Mouse (Mus musculus) stomach, embryonic 16.5 days (tissue): Measurements from ENCODE around the gene AC124502.3. TPM values are rescaled to one million over a fixed set of nuclear protein-coding genes. Genes with fewer than 3 reads are reported as not detected.

Experiments
- ATAC-seq: fragments of 200-750 bp; cut with Nextera tagmentation; 2 replicates; pipeline ENCODE4 v1.8.0; 2017; ENCODE audit warnings: moderate number of reproducible peaks, moderate TSS enrichment; ENCODE audit not compliant: insufficient read depth, low FRiP score
- H3K27ac ChIP-seq: fragments of 300-500 bp; sonication (generic); 2 replicates; pipeline ENCODE4 v1.5.1; 2014; ENCODE audit warnings: low read length
- H3K27me3 ChIP-seq: fragments of 300-500 bp; sonication (generic); 2 replicates; pipeline ENCODE4 v1.6.1; 2014; ENCODE audit warnings: low read length, control low read depth, mixed read lengths; ENCODE audit not compliant: control insufficient read depth, insufficient read depth
- H3K36me3 ChIP-seq: fragments of 300-500 bp; sonication (generic); 2 replicates; pipeline ENCODE4 v1.6.1; 2014; ENCODE audit warnings: low read length; ENCODE audit not compliant: control insufficient read depth, insufficient read depth
- H3K4me1 ChIP-seq: fragments of 300-500 bp; sonication (generic); 2 replicates; pipeline ENCODE4 v1.6.1; 2014; ENCODE audit warnings: low read length, control low read depth, mixed read lengths; ENCODE audit not compliant: control insufficient read depth, insufficient read depth
- H3K4me2 ChIP-seq: fragments of 300-500 bp; sonication (generic); 2 replicates; pipeline ENCODE4 v1.6.1; 2014; ENCODE audit warnings: low read depth, low read length, mixed read lengths
- H3K4me3 ChIP-seq: fragments of 300-500 bp; sonication (generic); replicated peaks from 2 replicates; pipeline ENCODE4 v1.5.1; 2014; ENCODE audit warnings: mild to moderate bottlenecking, low read length
- H3K9ac ChIP-seq: fragments of 300-500 bp; sonication (generic); 2 replicates; pipeline ENCODE4 v1.6.1; 2014; ENCODE audit warnings: low read length
- H3K9me3 ChIP-seq: fragments of 300-500 bp; sonication (generic); replicated peaks from 2 replicates; pipeline ENCODE4 v1.6.1; 2016; ENCODE audit warnings: low read length, control low read depth; ENCODE audit not compliant: control insufficient read depth
- WGBS: fragments of 180-500 bp; shearing (Covaris S2); extraction: QIAGEN DNeasy Blood & Tissue Kit; methylation state at CpG from one replicate; pipeline ENCODE4 v1.1.7; 2014; 5-methylcytosine and 5-hydroxymethylcytosine counted together
- polyA plus RNA-seq: library from polyadenylated mRNA; unstranded; fragments of >200 nt; fragmentation: Nextera tagmentation; extraction: Ambion mirVana; gene quantifications from 2 replicates; pipeline ENCODE4 v1.2.1, GENCODE M21; 2015

Gene AC124502.3
- polyA plus RNA-seq, 1 experiment from 2014 or later: 1.3 TPM

GRCm38 (mm10) chr19:5095887-5096474 lies 57.3 kb downstream of the AC124502.3 start:
- Histone ChIP-seq H3K4me3 (no peak overlapping the region), H3K27me3 (no peaks in the 10 kb centered on the region), H3K4me2 (no peak overlapping the region), H3K27ac (no peak overlapping the region), H3K36me3 (peaks cover 3% of the 10 kb centered on the region; the same call in 1 of the 2 replicates), H3K9ac (no peak overlapping the region), H3K9me3 (no peaks in the 10 kb centered on the region), H3K4me1 (peaks cover 26% of the 10 kb centered on the region)
- 13% methylated on average over 9 of the region's 9 CpGs for whole genome bisulfite sequencing
- ATAC-seq: no peak

GRCm38 (mm10) chr19:5097521-5098362 lies 59.1 kb downstream of the AC124502.3 start:
- H3K36me3 ChIP-seq: peaks cover 3% of the 10 kb centered on the region
- no peaks in the 10 kb centered on the region for H3K9me3 ChIP-seq
- H3K4me2 ChIP-seq: peak overlapping the region; percentile 99
- WGBS: 4% methylated on average over 30 of the region's 31 CpGs
- peak overlapping the region; percentile 85 for H3K9ac ChIP-seq
- ATAC-seq: no peak
- peak overlapping the region; percentile 60 for H3K4me3 ChIP-seq
- no peak overlapping the region for H3K27ac ChIP-seq
- H3K4me1 ChIP-seq: peaks cover 26% of the 10 kb centered on the region
- no peaks in the 10 kb centered on the region for H3K27me3 ChIP-seq

GRCm38 (mm10) chr19:5098363-5099143 lies 59.9 kb downstream of the AC124502.3 start, which contains the start of gene Cnih2:
TSS of gene Cnih2 (minus strand) at chr19:5098521.
- H3K9ac ChIP-seq: peak within 1 kb of the TSS; percentile 85
- no peaks in the 10 kb centered on the region for H3K27me3 ChIP-seq
- H3K4me2 ChIP-seq: peak within 1 kb of the TSS; percentile 99
- WGBS: 4% methylated on average over 48 of the region's 48 CpGs
- peaks cover 26% of the 10 kb centered on the region for H3K4me1 ChIP-seq
- H3K9me3 ChIP-seq: no peaks in the 10 kb centered on the region
- peaks cover 3% of the 10 kb centered on the region for H3K36me3 ChIP-seq
- H3K4me3 ChIP-seq: peak within 1 kb of the TSS; percentile 60
- H3K27ac ChIP-seq: no peak within 1 kb of the TSS
- ATAC-seq: peak; percentile 72; the same call in 1 of the 2 replicates

Other genes starting within 250 kb of the AC124502.3 start
- gene Rbm4, start 245.0 kb upstream of the AC124502.3 start, polyA plus RNA-seq: 47.4 and 47.5 TPM in 2 replicates
- 32.1 TPM in 2 replicates for gene Gm21992, start 227.3 kb upstream of the AC124502.3 start, polyA plus RNA-seq
- gene Rbm14, start 227.3 kb upstream of the AC124502.3 start, polyA plus RNA-seq: 74.2 and 75.0 TPM in 2 replicates
- gene Ccs, start 199.6 kb upstream of the AC124502.3 start, polyA plus RNA-seq: 56.6 and 60.3 TPM in 2 replicates
- 0.09 TPM in 1 of 2 replicates, not detected in the other for gene Ccdc87, start 199.5 kb upstream of the AC124502.3 start, polyA plus RNA-seq
- gene Ctsf, start 183.8 kb upstream of the AC124502.3 start, polyA plus RNA-seq: 28.4 and 34.1 TPM in 2 replicates
- 5.3 and 8.9 TPM in 2 replicates for gene Actn3, start 161.0 kb upstream of the AC124502.3 start, polyA plus RNA-seq
- 11.6 and 12.5 TPM in 2 replicates for gene Zdhhc24, start 160.2 kb upstream of the AC124502.3 start, polyA plus RNA-seq
- gene Bbs1, start 132.3 kb upstream of the AC124502.3 start, polyA plus RNA-seq: 2.8 and 3.6 TPM in 2 replicates
- gene Dpp3, start 110.6 kb upstream of the AC124502.3 start, polyA plus RNA-seq: 119 and 134 TPM in 2 replicates
- gene Peli3, start 95.8 kb upstream of the AC124502.3 start, polyA plus RNA-seq: 1.8 and 1.9 TPM in 2 replicates
- 79.6 and 80.5 TPM in 2 replicates for gene Mrpl11, start 76.7 kb upstream of the AC124502.3 start, polyA plus RNA-seq
- 0.23 and 0.34 TPM in 2 replicates for gene Npas4, start 48.6 kb upstream of the AC124502.3 start, polyA plus RNA-seq
- gene Slc29a2, start 15.0 kb upstream of the AC124502.3 start, polyA plus RNA-seq: 3.1 and 3.3 TPM in 2 replicates
- 41.8 and 44.1 TPM in 2 replicates for gene B4gat1, start 65 bp upstream of the AC124502.3 start, polyA plus RNA-seq
- 39.8 and 43.9 TPM in 2 replicates for gene Brms1, start 2.5 kb downstream of the AC124502.3 start, polyA plus RNA-seq
- gene Rin1, start 11.6 kb downstream of the AC124502.3 start, polyA plus RNA-seq: 4.5 and 4.9 TPM in 2 replicates
- gene Cd248, start 29.2 kb downstream of the AC124502.3 start, polyA plus RNA-seq: 69.8 and 76.9 TPM in 2 replicates
- gene Tmem151a, start 46.6 kb downstream of the AC124502.3 start, polyA plus RNA-seq: 4.9 and 6.8 TPM in 2 replicates
- 110 and 123 TPM in 2 replicates for gene Yif1a, start 49.6 kb downstream of the AC124502.3 start, polyA plus RNA-seq
- 5.8 and 7.4 TPM in 2 replicates for gene Cnih2, start 59.6 kb downstream of the AC124502.3 start, polyA plus RNA-seq
- 240 and 242 TPM in 2 replicates for gene Rab1b, start 68.2 kb downstream of the AC124502.3 start, polyA plus RNA-seq
- 13.6 TPM in 2 replicates for gene Klc2, start 79.7 kb downstream of the AC124502.3 start, polyA plus RNA-seq
- 13.0 and 13.5 TPM in 2 replicates for gene Pacs1, start 234.2 kb downstream of the AC124502.3 start, polyA plus RNA-seq